Mouse (Mus musculus): ENCODE measurements at regions not wholly inside any gene's neighbourhood (a gene's known extent, or its start where the extent isn't known, plus 50 kb on each side); places are given as distances from the start of the nearest gene placed in this dataset.

DNA sequence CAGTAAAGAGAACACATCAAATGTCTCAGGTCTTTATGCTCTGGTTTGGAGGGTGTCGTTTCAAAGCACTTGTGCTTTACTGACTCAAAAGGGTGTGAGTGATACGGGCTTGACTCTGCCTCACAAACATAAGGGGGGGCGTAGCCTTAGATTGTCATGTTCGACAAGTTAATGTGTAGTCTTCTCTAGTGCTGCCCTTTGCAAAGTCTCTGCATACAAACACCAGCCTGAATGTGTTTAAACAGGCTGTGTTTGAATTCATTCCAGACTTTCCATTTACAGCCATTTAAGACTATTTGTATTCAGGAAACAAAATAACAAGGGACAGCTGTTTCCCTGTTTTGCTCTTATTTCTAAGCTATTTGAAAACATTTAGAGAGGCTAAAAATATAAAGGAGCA, 200.4 kb upstream of the Robo2 start:
- no peak for ATAC-seq (ENCODE audit: insufficient number of reproducible peaks, low FRiP score, low TSS enrichment)

DNA sequence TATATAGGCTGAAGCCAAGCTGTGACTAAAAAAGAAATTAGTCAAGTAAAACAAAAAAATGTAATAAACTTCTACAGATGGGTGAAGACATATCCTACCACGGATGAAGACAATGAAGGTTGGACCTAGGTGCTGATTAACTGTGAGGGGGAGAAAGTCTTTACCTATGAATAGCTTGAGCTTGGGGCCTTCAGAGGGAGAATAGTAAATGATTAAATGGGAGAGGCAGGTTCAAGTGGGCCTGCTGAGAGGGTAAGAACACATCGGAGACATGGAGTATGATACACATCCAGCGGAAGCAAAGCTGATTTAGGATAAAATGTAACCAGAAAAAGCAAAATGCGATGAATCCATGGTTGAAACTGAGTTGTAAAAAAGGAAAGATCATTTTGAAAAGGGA, 197.9 kb upstream of the Robo2 start:
- no peak for ATAC-seq (ENCODE audit: insufficient number of reproducible peaks, low FRiP score, low TSS enrichment)

DNA sequence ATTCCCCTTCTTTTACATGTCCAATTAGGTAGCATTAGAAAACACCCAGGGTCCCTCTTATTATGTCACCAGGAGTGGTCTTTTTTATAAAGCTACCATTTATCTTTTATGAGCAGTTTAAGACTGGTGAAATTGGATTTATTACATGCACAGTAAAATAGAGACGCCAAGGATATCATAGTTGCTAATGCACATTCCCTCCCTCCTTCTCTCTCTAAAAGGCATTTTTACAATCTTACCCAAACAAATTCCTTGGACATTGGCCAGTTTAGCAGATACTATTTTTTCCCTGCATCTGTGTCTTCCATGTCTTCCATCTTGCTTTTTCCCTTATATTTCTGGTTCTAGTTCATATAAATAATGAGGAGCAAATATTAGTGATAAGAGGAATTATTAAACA, 186.7 kb upstream of the Robo2 start:
- ATAC-seq (ENCODE audit: insufficient number of reproducible peaks, low FRiP score, low TSS enrichment) = no peak

DNA sequence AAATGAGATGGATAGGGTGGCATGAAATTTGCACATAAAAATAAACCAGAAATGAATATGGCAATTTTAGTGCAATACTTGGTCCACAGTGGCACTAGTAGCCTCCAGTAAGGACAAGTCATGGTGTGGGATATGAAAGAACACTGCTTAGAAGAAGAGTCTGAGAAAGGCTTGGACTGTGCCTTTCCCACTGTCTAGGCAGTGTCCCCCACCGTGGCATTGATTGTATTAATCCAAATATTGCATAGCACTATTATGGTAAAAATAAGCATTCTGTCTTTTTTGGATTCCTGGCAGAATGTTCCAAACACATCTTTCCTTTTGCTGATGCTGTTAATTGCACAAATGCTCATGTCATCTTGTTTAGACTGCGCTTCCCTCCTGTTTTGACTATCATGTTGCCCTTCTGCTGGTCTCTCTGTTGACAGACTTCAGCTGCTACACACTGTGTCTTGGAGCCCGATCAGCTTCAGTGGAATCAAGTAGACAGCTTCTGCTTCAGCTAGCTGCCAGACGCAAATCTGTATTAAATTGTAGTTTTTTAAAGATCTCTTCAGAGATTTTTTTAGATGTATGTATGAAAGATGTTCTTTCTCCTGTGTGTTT, 186.2 kb upstream of the Robo2 start:
- ATAC-seq (ENCODE audit: insufficient number of reproducible peaks, low FRiP score, low TSS enrichment) = no peak

DNA sequence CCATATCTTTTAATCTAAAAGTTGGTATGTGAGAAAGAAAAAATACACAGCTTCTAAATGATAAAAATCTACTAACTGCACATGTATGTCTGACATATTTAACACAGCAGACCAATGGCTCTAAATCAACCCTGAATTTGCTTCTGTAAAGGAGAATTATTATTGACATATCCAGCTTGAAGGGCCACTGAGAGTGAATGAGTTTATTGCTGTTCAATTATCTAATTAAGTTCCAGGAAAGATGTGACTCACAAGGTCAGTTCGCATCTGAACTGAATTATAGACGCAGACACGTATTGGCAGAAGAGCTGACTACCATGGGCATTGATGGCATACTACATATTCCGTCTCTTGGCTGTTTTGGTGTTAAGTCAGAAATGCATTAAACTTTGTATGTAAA, 180.3 kb upstream of the Robo2 start:
- ATAC-seq (ENCODE audit: insufficient number of reproducible peaks, low FRiP score, low TSS enrichment) = no peak

DNA sequence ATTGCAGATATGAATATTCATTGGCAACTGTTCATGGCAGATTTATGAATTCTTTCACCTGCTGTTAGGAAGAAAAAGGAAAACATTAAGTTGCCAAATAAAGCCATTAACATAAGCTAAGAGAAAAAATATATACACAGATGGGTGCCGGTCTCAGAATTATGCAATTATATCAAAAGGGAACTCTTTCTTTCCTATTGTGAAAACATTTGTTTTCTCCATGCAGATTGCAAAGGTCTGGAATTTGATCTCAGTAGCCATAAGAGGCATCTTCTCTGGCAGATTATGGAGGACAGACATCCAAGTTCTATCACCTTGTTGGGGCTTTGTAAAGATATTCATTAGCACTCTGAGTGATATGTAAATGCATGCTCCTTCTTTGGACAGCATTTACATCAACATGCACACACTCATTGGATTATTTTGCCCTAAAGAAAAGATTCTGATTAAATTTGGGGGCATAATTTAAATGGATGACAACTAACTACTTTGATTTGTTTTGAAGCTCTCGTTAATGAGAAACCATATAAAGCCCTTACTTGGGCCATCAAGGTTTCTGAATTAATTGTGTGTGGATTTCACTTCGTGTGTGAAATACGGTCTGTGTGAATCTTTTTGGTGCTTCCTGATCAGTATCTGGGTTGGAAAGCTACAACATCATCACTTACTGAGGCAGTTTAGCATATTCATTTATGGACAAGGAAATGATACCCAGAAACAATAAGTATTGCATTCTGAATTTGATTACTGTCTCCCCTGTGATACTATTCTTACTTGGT, 171.2 kb upstream of the Robo2 start:
- ATAC-seq (ENCODE audit: insufficient number of reproducible peaks, low FRiP score, low TSS enrichment) = no peak

DNA sequence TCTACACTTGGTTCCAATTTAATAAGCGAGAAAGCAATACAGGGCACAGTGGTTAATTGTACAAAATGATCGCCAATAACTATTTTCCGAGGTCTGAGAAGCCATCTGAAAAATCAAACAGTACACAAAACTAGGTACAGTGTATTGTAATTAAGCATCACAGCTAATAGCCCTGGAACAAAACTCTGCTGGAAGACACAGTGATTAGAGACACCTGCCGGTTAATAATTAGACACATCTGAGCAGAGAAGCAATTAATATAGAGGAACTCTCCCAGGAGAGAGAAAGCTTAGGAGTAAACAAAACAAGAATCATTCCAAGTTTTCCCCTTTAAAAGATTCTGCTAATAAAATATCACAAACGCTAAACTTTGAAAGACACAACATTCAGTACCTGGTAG, 136.7 kb upstream of the Robo2 start:
- ATAC-seq (ENCODE audit: insufficient number of reproducible peaks, low FRiP score, low TSS enrichment) = no peak

DNA sequence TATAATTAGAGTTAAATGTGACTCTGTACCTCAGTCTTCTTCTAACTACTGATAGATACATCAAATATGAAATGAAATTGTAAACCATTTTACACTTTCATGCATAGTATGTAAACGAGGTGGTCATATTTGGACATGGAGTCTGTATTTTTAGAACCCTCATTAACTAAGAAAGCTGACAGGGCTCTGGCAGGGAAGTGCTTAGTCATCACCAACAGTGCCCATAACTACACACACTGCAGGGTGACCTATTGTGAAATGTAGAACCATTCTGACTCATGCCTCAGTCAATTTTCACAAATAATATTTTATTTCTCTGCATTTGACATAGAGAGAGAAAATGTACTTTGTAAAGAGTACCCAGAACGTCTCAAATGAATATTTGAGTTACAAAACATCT, 118.9 kb upstream of the Robo2 start:
- ATAC-seq (ENCODE audit: insufficient number of reproducible peaks, low FRiP score, low TSS enrichment) = no peak

DNA sequence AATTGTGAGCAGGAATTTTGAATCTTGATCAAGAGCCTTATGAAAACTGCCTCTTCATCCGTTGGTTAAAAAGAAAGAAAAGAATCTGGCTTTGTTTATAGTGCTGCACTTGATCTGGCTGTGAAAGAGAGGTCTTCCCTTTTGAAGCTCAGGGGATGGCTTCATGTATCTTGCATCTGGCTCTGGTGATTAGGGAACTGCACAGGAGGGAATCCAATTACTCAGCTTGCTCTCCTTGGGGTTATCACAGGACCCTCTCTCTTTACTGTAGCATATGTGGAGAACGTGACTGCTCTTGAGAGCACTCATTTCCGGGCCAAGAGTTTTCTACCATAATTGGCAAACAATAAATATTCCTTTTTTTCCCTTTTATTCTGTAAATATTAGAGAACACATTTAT, 116.6 kb upstream of the Robo2 start:
- ATAC-seq (ENCODE audit: insufficient number of reproducible peaks, low FRiP score, low TSS enrichment) = no peak

DNA sequence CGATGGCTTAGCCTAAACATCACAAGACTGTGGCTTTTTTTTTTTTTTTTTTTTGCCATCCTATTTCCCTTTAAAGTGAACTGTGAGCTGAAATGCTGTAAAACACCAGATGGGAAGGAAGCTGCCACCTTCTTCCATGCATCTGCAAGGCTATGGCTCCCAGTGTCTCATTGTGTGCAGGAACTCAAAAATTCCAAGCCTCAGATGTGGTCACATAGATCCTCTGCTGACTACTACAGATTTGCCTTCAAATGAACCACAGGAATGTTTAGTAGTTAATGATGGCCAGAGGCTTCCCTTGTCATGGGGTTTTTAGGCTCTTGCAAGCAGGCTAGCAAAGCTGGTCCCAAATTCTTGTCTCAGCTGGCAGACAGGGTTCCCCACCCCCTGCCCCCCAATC, 114.9 kb upstream of the Robo2 start:
- no peak for ATAC-seq (ENCODE audit: insufficient number of reproducible peaks, low FRiP score, low TSS enrichment)

DNA sequence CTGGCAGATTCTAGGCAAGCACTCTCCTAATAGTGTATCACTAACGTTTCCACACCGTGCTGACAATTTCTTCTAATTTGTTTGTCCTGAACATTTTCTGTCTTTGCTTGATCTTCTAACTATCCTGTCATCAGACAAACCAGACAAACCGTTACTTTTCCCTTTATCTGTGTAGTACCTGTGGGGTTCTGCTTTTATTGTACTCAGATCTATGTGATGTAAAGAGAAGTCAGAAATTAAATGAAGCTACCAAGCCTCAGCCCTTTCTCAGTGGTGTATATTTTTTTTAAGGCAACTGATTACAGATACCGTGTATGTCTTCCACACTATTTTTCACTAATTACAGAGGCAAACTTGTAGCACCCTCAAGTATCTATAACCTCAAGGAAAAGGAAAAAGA, 108.9 kb upstream of the Robo2 start:
- ATAC-seq (ENCODE audit: insufficient number of reproducible peaks, low FRiP score, low TSS enrichment) = no peak

DNA sequence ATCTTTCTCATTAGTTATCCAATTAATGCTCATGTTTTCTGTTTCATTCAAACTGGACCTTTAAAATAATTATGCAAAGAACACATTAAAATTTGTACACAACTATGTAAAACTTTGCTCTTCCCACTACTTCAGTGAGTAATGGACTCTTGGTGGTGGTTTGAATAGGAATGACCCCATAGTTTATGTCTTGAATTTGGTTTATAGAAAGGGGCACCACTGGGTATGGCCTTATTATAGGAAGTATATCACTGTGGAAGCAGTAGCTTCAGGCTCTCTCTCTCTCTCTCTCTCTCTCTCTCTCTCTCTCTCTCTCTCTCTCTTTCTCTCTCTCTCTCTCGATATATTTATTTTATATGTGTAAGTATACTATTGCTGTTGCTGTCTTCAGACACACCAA, 106.3 kb upstream of the Robo2 start:
- no peak for ATAC-seq (ENCODE audit: insufficient number of reproducible peaks, low FRiP score, low TSS enrichment)

DNA sequence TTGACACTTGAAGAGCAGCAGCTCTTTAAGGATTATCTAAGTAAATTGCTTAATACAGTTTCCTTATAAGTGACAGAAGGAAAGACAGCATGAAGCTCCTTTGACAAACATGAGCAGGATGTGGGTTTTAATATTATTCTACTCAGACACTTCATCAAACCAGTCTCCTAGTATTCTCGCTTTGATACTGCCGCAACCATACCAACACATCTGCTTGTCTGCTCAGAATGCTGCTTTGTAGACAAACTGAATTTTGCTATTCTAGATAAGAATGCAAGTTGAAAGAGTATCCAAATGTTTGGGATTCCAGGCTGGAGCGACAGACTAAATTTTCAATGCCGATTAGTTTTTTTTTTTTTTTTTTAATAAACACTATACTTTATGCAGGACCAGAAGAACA, 105.7 kb upstream of the Robo2 start:
- no peak for ATAC-seq (ENCODE audit: insufficient number of reproducible peaks, low FRiP score, low TSS enrichment)

DNA sequence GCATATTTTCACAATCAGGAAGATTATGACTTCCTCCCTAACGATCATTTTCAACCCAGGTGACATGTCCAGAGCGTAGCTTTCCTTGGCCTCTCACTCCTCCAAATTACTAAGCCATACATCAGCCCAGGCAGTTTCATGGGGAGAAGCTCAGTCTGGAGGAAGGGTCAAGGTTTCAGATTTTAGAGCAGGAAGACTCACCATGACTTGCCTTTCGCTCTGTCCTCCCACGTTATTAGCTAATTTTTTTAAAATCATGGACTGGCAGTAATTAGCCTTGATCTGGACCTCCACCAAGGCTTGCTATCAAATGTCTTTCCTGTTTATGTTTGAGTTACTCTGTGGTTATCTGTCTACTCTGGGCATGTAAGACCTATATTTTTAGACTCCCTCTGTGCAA, 102.9 kb upstream of the Robo2 start:
- ATAC-seq (ENCODE audit: insufficient number of reproducible peaks, low FRiP score, low TSS enrichment) = no peak

DNA sequence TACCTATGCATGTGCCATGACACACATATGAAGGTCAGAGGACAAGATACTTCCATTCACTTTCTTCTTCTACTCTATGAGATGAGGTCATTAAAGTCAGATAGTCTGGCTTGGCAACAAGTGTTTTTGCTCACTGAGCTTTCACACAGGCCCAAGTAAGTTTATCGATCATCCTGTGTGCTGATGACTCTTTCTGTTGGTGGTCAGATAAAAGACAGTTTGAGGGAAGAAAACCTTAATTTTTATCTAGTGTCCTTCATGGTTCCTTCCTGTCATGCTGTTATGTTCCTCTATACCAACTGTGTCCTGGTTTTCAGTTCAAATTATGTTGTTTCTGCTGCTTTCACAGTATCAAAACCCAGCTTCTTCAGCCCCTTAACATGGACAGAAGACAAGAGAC, 98.8 kb upstream of the Robo2 start:
- no peak for ATAC-seq (ENCODE audit: insufficient number of reproducible peaks, low FRiP score, low TSS enrichment)

DNA sequence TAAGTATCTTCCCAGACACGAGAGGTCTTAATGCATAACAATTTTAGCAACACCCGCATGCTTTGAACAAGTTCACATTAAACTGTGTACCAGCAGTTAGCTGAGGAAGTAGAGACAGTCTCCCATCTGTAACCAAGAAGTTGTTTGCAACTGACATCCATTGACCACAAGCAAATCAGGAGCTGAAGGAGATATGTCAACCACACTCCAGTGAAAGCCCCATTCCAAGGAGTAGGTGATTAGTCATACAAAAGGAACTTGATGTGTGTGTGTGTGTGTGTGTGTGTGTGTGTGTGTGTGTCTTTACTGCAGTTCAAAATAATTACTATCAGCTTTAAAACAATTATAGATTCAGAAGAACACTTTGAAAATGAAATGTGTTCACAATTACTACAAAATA, 97.9 kb upstream of the Robo2 start:
- ATAC-seq (ENCODE audit: insufficient number of reproducible peaks, low FRiP score, low TSS enrichment) = no peak

DNA sequence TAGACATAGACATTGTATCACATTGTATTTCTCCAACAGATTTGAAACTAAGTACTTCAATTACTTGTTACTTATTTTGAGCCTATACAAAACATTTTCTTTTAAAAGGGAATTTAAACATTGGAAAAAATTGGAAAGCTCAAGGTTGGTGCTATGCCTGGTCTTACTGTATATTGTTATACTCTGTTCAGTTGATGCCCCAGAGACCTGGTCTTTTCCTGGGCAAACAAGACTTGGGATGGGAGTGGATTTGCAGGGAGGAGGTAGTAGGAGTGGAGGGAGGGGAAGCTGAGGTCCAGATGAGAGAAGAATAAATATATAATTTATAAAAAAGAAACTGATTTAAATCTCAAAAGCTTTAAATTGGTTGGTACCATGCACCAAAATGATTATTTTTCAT, 95.1 kb upstream of the Robo2 start:
- no peak for ATAC-seq (ENCODE audit: insufficient number of reproducible peaks, low FRiP score, low TSS enrichment)

DNA sequence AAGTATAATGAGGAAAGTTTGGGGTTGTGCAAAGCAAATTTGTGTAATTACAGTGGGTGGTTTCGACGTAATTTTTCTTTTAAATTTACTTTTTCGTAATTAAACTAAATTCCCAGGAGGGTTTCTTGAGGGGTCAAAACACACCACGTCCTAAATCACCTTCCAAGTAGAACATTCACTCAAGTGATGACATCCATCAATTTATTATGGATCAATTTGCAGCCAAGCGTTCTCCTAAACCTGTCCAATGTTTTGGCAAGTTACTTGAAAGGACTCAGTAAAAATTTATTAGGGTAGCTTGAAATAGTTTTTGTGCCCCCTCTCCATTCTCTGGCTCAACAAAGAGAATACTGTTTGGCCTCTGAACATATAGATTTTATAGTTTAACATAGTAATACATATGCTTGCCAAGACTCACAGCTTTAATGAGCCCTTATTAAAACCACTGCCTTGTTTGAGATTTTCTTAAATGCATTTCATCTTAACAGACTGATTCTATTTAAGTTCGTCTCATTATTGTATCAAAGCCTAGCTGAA, 94.6 kb upstream of the Robo2 start:
- ATAC-seq (ENCODE audit: insufficient number of reproducible peaks, low FRiP score, low TSS enrichment) = no peak

DNA sequence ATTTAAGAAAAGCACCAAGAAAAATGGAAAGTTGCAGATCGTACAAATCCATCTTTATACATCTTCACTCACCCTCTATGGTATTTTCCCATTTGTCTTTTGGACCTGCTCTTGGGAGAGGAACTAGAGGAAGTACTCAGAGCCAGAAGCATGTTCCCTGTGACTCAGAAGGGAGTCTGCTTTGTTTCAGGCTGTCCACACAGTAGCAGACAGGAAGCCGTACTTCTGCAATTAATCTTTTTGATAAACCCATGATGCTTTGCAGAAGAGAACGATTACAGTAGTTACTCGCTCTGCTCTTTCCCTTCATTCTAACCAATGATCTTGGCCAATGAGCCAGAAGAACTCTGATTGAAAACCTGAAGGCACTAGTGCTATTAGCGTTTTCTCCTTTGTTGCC, 92.8 kb upstream of the Robo2 start:
- no peak for ATAC-seq (ENCODE audit: insufficient number of reproducible peaks, low FRiP score, low TSS enrichment)

DNA sequence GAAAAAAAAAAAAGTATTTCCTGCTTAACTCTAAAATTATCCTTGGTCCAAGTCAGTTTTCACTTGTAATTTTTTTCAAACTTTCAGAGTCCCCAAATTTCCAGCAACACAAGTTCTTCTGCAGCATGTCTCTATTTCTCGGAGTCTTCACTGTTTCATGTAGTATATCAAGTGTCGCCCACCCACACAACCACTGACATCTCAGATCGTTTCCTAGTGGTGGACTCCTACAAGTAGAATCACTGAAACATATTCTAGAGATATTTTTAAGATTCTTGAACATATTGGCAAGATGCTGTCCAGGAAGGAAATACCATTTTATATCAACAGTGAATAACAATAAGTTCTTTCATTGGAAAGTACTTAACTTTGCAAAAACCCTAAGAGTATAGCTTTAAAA, 89.1 kb upstream of the Robo2 start:
- no peak for ATAC-seq (ENCODE audit: insufficient number of reproducible peaks, low FRiP score, low TSS enrichment)

DNA sequence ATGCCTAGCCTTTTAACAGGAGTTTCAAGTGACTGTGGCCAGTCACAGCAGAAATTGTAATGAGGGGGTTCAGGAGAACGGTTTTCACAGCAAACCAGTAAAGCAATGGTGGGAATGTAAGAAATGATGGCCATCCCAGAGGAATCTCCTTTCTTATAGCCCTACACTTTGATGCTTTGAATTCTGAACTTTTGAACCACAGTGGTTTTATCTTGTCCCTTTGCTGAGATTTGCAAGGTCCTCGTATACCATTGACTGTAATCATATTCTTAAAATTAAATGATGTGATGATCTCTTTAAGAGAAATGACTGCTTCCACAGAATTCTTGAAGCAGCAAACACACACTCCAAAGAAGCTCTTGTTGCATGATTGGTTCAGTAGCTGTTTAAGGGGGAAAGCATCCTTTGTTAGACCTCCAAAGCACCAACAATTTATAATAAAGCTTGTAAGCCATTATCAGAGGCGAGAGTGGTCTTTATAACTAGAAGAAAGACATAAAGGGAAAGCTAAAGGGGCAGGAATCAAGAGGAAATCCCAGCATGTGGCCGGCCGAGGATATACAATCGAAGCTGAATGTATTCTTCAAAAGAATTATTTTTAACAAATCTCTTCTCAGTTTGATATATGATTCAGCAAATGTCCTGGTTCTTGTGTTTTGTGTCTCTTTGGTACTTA, 56.3 kb upstream of the Robo2 start:
- no peak for ATAC-seq (ENCODE audit: insufficient number of reproducible peaks, low FRiP score, low TSS enrichment)

DNA sequence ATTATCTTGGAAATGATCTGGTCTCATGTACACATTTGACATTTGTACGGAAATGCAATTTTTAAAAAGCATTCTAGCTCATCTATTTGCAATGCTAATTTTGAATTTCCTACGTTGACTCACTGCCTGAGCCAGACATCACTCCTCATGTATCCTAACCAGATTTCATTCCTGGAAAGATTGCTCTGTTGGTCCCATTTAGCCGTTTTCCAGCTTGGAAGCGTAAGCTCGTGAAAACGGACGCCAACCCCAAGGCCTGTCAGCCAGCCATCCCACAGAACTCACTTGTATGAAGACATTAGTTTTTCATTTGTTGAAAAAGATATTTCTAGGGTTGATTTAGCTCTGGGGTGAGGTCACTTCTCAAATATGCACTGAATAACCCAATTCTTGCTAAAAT, 55.5 kb upstream of the Robo2 start:
- ATAC-seq (ENCODE audit: insufficient number of reproducible peaks, low FRiP score, low TSS enrichment) = no peak

Measured in cerebellum, adult (tissue).